Mouse (Mus musculus) hindbrain, embryonic 14.5 days (tissue): Measurements from ENCODE around the gene Olfr56. TPM values are rescaled to one million over a fixed set of nuclear protein-coding genes. Genes with fewer than 3 reads are reported as not detected.
"Not testable (repeated sequence)": the region's sequence is repeated elsewhere in the genome, so short reads cannot be mapped to it uniquely, and the experiment has no call there.

Experiments used
- ATAC-seq: fragments of 200-750 bp; cut with Nextera tagmentation; 2 replicates; pipeline ENCODE4 v1.8.0; 2017; ENCODE audit warnings: moderate number of reproducible peaks, mild to moderate bottlenecking, moderate TSS enrichment, moderate library complexity; ENCODE audit not compliant: low FRiP score
- DNase-seq: peaks from one replicate; pipeline ENCODE4 v3.0.0-alpha.2; 2015; ENCODE audit warnings: low spot score
- H3K27ac ChIP-seq: fragments of 300-500 bp; sonication (generic); 2 replicates; pipeline ENCODE4 v1.5.1; 2014; ENCODE audit warnings: mild to moderate bottlenecking, moderate library complexity
- H3K27me3 ChIP-seq: fragments of 300-500 bp; sonication (generic); 2 replicates; pipeline ENCODE4 v1.6.1; 2014; ENCODE audit warnings: mild to moderate bottlenecking, low read length, mixed read lengths; ENCODE audit not compliant: control insufficient read depth, insufficient read depth
- H3K36me3 ChIP-seq: fragments of 300-500 bp; sonication (generic); replicated peaks from 2 replicates; pipeline ENCODE4 v1.6.1; 2014; ENCODE audit not compliant: control insufficient read depth, insufficient read depth
- H3K4me1 ChIP-seq: fragments of 300-500 bp; sonication (generic); replicated peaks from 2 replicates; pipeline ENCODE4 v1.6.1; 2014; ENCODE audit warnings: antibody characterized with exemption, low read length, mixed read lengths; ENCODE audit not compliant: control insufficient read depth, insufficient read depth
- H3K4me2 ChIP-seq: fragments of 300-500 bp; sonication (generic); replicated peaks from 2 replicates; pipeline ENCODE4 v1.6.1; 2014; ENCODE audit warnings: mild to moderate bottlenecking, moderate library complexity
- H3K4me3 ChIP-seq: fragments of 300-500 bp; sonication (generic); replicated peaks from 2 replicates; pipeline ENCODE4 v1.5.1; 2014; ENCODE audit warnings: mild to moderate bottlenecking, low read length
- H3K9ac ChIP-seq: fragments of 300-500 bp; sonication (generic); 2 replicates; pipeline ENCODE4 v1.6.1; 2014
- H3K9me3 ChIP-seq: fragments of 300-500 bp; sonication (generic); 2 replicates; pipeline ENCODE4 v1.6.1; 2016; ENCODE audit warnings: low read length; ENCODE audit not compliant: control insufficient read depth
- WGBS: fragments of 180-500 bp; shearing (Covaris S2); extraction: QIAGEN DNeasy Blood & Tissue Kit; methylation state at CpG from one replicate; pipeline ENCODE4 v1.1.7; 2014; 5-methylcytosine and 5-hydroxymethylcytosine counted together
- polyA plus RNA-seq: library from polyadenylated mRNA; unstranded; fragments of >200 nt; fragmentation: Nextera tagmentation; extraction: Ambion mirVana; gene quantifications from 2 replicates; pipeline ENCODE4 v1.2.1, GENCODE M21; 2014

Olfr56 gene
- polyA plus RNA-seq: not detected in 2 replicates

GRCm38 (mm10) chr11:48978240-48978939, at the start of gene Olfr56:
Gene Olfr56, plus strand, starts transcription at chr11:48978889.
- not testable (repeated sequence) for H3K27me3 ChIP-seq, H3K27ac ChIP-seq, H3K4me2 ChIP-seq, H3K9me3 ChIP-seq, ATAC-seq, H3K36me3 ChIP-seq, H3K4me3 ChIP-seq, H3K4me1 ChIP-seq, H3K9ac ChIP-seq, DNase-seq
- WGBS: no CpG with 5 or more reads among the region's 1 CpGs

DNA sequence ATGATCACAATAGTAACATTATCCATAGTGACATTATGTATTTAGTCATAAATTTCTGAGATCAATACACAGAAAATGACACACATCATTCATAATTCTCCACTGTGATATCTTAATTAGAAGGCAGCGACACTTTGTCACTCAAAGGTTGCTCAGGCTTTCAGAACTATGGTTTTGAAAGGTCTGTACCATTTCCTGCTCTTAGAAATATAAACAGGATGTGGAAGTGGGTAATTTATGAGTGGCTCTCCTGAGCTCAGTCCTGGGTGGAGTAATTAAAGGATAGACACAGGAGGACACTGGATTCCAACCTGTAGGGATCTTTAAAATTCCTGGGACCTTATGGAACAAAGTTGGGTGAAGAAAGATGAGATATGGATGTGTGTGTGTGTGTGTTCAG, 45.3 kb upstream of the Olfr56 start:
- H3K27me3 ChIP-seq, ATAC-seq, H3K4me2 ChIP-seq, DNase-seq, H3K27ac ChIP-seq, H3K9me3 ChIP-seq, H3K4me3 ChIP-seq, H3K9ac ChIP-seq, H3K36me3 ChIP-seq, H3K4me1 ChIP-seq: not testable (repeated sequence)
- WGBS: 71% methylated on average over 1 of the region's 1 CpGs

DNA sequence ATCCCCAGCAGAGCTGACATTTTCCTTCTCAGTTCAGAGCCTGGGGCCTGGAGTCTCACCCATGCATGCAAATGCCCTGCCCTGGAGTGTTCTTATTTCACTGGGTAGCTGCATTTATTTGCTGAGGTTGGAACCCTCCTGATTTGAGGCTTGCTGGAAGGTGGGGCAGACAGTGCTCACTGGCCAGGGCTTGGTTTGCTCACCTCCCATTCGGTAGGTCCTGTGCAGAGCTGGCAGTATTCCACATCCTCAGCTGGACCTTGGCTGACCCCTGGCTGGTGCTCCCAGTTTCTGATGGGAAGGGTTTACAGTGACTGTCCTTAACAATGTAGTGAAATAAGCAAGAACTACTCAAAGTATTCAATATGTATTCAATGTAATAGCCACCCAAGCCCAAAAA, 44.8 kb upstream of the Olfr56 start:
- H3K4me3 ChIP-seq, H3K27me3 ChIP-seq, DNase-seq, ATAC-seq, H3K9me3 ChIP-seq, H3K4me2 ChIP-seq, H3K27ac ChIP-seq, H3K9ac ChIP-seq, H3K36me3 ChIP-seq, H3K4me1 ChIP-seq: not testable (repeated sequence)
- WGBS: 30% methylated on average over 1 of the region's 1 CpGs

GRCm38 (mm10) chr11:48935291-48935690, 43.4 kb upstream of the Olfr56 start:
- ATAC-seq, H3K4me1 ChIP-seq, DNase-seq, H3K27me3 ChIP-seq, H3K36me3 ChIP-seq, H3K27ac ChIP-seq, H3K4me3 ChIP-seq, H3K9ac ChIP-seq, H3K9me3 ChIP-seq, H3K4me2 ChIP-seq: not testable (repeated sequence)
- WGBS: no CpG with 5 or more reads among the region's 3 CpGs

- H3K9ac ChIP-seq, H3K9me3 ChIP-seq, H3K4me3 ChIP-seq, H3K27me3 ChIP-seq, H3K4me1 ChIP-seq, H3K4me2 ChIP-seq, DNase-seq, H3K36me3 ChIP-seq, ATAC-seq, H3K27ac ChIP-seq: not testable (repeated sequence)
These were observed 39.4 kb upstream of the Olfr56 start for GRCm38 (mm10) chr11:48939286-48939685.

GRCm38 (mm10) chr11:48946090-48946489, 32.6 kb upstream of the Olfr56 start, which contains the start of gene Psme2b:
Gene Psme2b, minus strand, starts transcription at chr11:48946190.
- ATAC-seq, H3K4me1 ChIP-seq, H3K4me2 ChIP-seq: not testable (repeated sequence)

DNA sequence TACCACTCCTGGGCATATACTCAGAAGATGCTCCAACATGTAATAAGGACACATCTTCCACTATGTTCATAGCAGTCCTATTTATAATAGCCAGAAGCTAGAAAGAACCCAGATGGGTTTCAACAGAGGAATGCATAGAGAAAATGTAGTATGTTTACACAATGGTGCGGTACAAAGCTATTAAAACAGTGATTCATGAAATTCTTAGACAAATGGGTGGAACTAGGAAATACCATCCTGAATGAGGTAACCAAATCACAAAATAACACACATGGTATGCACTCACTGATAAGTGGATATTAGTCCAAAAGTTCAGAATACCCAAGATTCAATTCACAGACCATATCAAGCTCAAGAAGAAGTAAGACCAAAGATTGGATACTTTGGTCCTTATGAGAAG, 4.0 kb upstream of the Olfr56 start:
- H3K9me3 ChIP-seq, H3K4me1 ChIP-seq, ATAC-seq, H3K4me2 ChIP-seq, H3K9ac ChIP-seq, H3K4me3 ChIP-seq, H3K27me3 ChIP-seq, H3K27ac ChIP-seq, H3K36me3 ChIP-seq, DNase-seq: not testable (repeated sequence)
- WGBS: no CpG with 5 or more reads among the region's 1 CpGs

More at GRCm38 (mm10) chr11:48946090-48946489, 32.6 kb upstream of the Olfr56 start, which contains the start of gene Psme2b:
- not testable (repeated sequence) for DNase-seq, H3K9me3 ChIP-seq, H3K27me3 ChIP-seq, H3K36me3 ChIP-seq, H3K4me3 ChIP-seq, H3K27ac ChIP-seq, H3K9ac ChIP-seq
- 93% methylated on average over 6 of the region's 6 CpGs for WGBS

DNA sequence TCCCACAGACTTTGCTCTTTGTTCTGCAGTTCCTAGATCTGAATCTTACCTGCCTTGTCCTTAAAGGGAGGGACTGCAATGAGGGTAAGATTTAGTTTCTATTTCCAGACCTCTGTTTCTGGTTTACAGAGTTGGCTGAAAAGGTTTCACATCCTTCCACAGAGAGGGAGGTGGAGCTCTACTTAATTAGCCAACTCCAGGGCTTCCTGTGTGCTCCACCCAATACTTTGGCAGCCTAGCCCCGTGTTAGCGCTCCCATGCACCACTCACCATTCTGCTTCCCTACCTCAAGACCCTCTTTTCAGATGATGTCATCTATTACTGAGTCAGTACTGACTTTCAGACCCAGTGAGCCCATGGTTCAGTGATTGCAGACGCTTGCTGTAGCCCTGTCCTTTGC, 562 bp downstream of the Olfr56 start, which contains the start of gene 9930111J21Rik1:
Gene 9930111J21Rik1, minus strand, starts transcription at position 148 of the 400 bp plus-strand sequence.
- not testable (repeated sequence) for H3K9ac ChIP-seq, H3K27me3 ChIP-seq, H3K27ac ChIP-seq, H3K4me3 ChIP-seq, H3K4me1 ChIP-seq, ATAC-seq, H3K4me2 ChIP-seq, DNase-seq, H3K9me3 ChIP-seq, H3K36me3 ChIP-seq
- WGBS: no CpG with 5 or more reads among the region's 3 CpGs

- not testable (repeated sequence) for H3K9me3 ChIP-seq, H3K36me3 ChIP-seq, H3K27me3 ChIP-seq, DNase-seq, ATAC-seq, H3K4me3 ChIP-seq, H3K9ac ChIP-seq, H3K4me2 ChIP-seq, H3K27ac ChIP-seq, H3K4me1 ChIP-seq
- WGBS: no CpG with 5 or more reads among the region's 5 CpGs
These were observed 1.4 kb downstream of the Olfr56 start for GRCm38 (mm10) chr11:48980052-48980451.
